Mouse (Mus musculus) liver, embryonic 11.5 days (tissue): ENCODE data around the gene Cmtm7. TPM values are rescaled to one million over a fixed set of nuclear protein-coding genes. Genes with fewer than 3 reads are reported as not detected.

Experiments used
- ATAC-seq: fragments of 200-750 bp; cut with Nextera tagmentation; replicated peaks from 2 replicates; pipeline ENCODE4 v1.8.0; 2017; ENCODE audit warnings: moderate number of reproducible peaks, mild to moderate bottlenecking, moderate TSS enrichment, moderate library complexity; ENCODE audit not compliant: low FRiP score
- DNase-seq: peaks from one replicate; pipeline ENCODE4 v3.0.0-alpha.2; 2017; ENCODE audit warnings: low spot score
- H3K27ac ChIP-seq: fragments of 300-500 bp; sonication (generic); 2 replicates; pipeline ENCODE4 v1.5.1; 2014; ENCODE audit warnings: mild to moderate bottlenecking, low read depth, low read length, control low read depth
- H3K27me3 ChIP-seq: fragments of 300-500 bp; sonication (generic); replicated peaks from 2 replicates; pipeline ENCODE4 v1.6.1; 2014; ENCODE audit warnings: low read length, mixed read lengths; ENCODE audit not compliant: control insufficient read depth, insufficient read depth
- H3K36me3 ChIP-seq: fragments of 300-500 bp; sonication (generic); 2 replicates; pipeline ENCODE4 v1.6.1; 2014; ENCODE audit warnings: mild to moderate bottlenecking, low read length, moderate library complexity, mixed read lengths; ENCODE audit not compliant: control insufficient read depth, insufficient read depth
- H3K4me1 ChIP-seq: fragments of 300-500 bp; sonication (generic); replicated peaks from 2 replicates; pipeline ENCODE4 v1.6.1; 2014; ENCODE audit warnings: low read length, mixed read lengths; ENCODE audit not compliant: control insufficient read depth, insufficient read depth
- H3K4me2 ChIP-seq: fragments of 300-500 bp; sonication (generic); 2 replicates; pipeline ENCODE4 v1.6.1; 2014; ENCODE audit warnings: mild to moderate bottlenecking, control low read depth, moderate library complexity
- H3K4me3 ChIP-seq: fragments of 300-500 bp; sonication (generic); 2 replicates; pipeline ENCODE4 v1.5.1; 2014; ENCODE audit warnings: low read depth, low read length, control low read depth
- H3K9ac ChIP-seq: fragments of 300-500 bp; sonication (generic); 2 replicates; pipeline ENCODE4 v1.6.1; 2014; ENCODE audit warnings: low read depth, low read length, control low read depth
- H3K9me3 ChIP-seq: fragments of 300-500 bp; sonication (generic); 2 replicates; pipeline ENCODE4 v1.6.1; 2016; ENCODE audit warnings: low read length, inconsistent platforms, mixed read lengths; ENCODE audit not compliant: control insufficient read depth
- whole genome bisulfite sequencing: fragments of 180-500 bp; shearing (Covaris S2); extraction: QIAGEN DNeasy Blood & Tissue Kit; methylation state at CpG from one replicate; pipeline ENCODE4 v1.1.7; 2014; 5-methylcytosine and 5-hydroxymethylcytosine counted together
- polyA plus RNA-seq: library from polyadenylated mRNA; unstranded; fragments of >200 nt; fragmentation: Nextera tagmentation; extraction: Ambion mirVana; gene quantifications from 2 replicates; pipeline ENCODE4 v1.2.1, GENCODE M21; 2014

Cmtm7 gene
- polyA plus RNA-seq, 1 experiment from 2014 or later, result 99.4 TPM

DNA sequence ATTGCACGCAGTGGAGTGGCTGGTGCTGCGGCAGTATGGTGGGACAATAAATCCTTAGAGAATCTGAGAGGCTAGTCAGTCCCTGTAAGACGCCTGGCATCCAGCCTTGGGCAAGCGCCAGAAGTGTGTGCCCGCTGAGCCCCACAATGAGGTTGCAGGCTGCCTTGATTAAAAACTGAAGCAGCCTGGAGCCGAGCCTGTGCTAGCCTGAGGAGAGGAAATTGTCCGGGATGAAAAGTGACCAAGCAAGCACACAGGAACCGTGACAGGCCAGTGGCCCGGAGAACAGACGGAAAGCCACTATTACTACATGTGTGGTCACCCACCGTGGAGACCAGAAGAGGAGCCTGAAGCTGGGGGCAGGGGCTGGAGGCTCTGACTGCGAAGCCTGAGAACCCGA, 14.6 kb downstream of the Cmtm7 start:
- H3K4me1 ChIP-seq, result no peaks in the 10 kb centered on the region; the same call in 1 of the 2 replicates
- H3K9me3 ChIP-seq, result no peaks in the 10 kb centered on the region
- H3K36me3 ChIP-seq, result peaks cover 13% of the 10 kb centered on the region; the same call in 1 of the 2 replicates
- H3K4me2 ChIP-seq, result no peak overlapping the region
- WGBS, result 79% methylated on average over 13 of the region's 13 CpGs
- H3K9ac ChIP-seq, result no peak overlapping the region
- no peaks in the 10 kb centered on the region for H3K27me3 ChIP-seq
- DNase-seq, result no peak
- no peak overlapping the region for H3K4me3 ChIP-seq
- ATAC-seq, result no peak
- no peak overlapping the region for H3K27ac ChIP-seq

DNA sequence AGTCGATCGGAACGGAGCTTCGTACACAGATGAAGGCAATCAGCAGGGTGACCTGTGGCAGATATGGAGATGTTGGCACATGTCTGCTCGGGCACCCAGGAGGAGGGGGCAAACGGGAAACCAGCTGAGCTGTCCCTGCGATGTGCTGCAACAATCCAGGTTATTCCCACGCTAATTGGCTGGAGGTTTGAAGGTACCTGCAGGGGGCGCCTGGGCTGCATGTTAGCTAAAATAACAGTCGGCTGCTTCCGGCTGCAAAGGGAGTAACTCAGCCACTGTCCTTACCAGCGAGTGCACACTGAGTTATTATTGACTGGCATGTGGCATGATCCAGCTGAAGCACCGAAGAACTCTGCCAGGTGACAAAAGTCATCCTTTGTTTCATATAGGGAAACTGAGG, 18.3 kb downstream of the Cmtm7 start:
- Histone ChIP-seq H3K9ac (no peak overlapping the region), H3K4me1 (no peaks in the 10 kb centered on the region; the same call in 1 of the 2 replicates), H3K36me3 (peaks cover 5% of the 10 kb centered on the region; the same call in 1 of the 2 replicates), H3K27me3 (no peaks in the 10 kb centered on the region), H3K4me2 (no peak overlapping the region), H3K27ac (no peak overlapping the region), H3K4me3 (no peak overlapping the region), H3K9me3 (no peaks in the 10 kb centered on the region)
- WGBS, result 65% methylated on average over 13 of the region's 13 CpGs
- ATAC-seq (no peak), DNase-seq (no peak)

GRCm38 (mm10) chr9:114761848-114762247, 19.8 kb downstream of the Cmtm7 start:
- no peaks in the 10 kb centered on the region for H3K9me3 ChIP-seq
- 81% methylated on average over 11 of the region's 11 CpGs for WGBS
- no peak overlapping the region for H3K4me3 ChIP-seq
- H3K4me2 ChIP-seq, result no peak overlapping the region
- H3K9ac ChIP-seq, result no peak overlapping the region
- DNase-seq, result no peak
- H3K27me3 ChIP-seq, result no peaks in the 10 kb centered on the region
- no peak overlapping the region for H3K27ac ChIP-seq
- H3K4me1 ChIP-seq, result no peaks in the 10 kb centered on the region
- H3K36me3 ChIP-seq, result peaks cover 9% of the 10 kb centered on the region; the same call in 1 of the 2 replicates
- no peak for ATAC-seq

DNA sequence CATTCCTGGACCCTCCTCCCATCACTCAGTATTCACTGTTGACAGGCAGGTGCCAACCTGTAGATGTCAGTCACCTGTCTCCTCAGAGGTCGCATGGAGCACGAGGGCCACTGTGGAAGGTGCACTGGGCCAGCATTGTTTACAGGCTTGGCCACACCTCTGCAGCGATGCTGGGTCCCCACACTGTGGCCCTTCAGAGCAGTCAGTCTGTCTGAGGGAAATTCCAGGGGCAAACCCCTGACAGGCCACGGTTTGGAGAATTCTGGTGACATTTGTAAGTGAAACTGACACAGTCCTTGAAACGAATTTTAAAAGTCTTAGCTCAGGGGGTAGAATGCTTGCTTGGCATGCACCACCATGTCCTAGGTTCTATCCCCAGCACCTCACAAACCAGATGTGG, 21.3 kb downstream of the Cmtm7 start:
- Histone ChIP-seq H3K4me3 (no peak overlapping the region), H3K4me1 (no peaks in the 10 kb centered on the region), H3K27ac (no peak overlapping the region), H3K9ac (no peak overlapping the region), H3K9me3 (no peaks in the 10 kb centered on the region), H3K27me3 (no peaks in the 10 kb centered on the region), H3K36me3 (peaks cover 10% of the 10 kb centered on the region; the same call in 1 of the 2 replicates), H3K4me2 (no peak overlapping the region)
- DNase-seq, result no peak
- no peak for ATAC-seq
- 80% methylated on average over 5 of the region's 5 CpGs for WGBS

DNA sequence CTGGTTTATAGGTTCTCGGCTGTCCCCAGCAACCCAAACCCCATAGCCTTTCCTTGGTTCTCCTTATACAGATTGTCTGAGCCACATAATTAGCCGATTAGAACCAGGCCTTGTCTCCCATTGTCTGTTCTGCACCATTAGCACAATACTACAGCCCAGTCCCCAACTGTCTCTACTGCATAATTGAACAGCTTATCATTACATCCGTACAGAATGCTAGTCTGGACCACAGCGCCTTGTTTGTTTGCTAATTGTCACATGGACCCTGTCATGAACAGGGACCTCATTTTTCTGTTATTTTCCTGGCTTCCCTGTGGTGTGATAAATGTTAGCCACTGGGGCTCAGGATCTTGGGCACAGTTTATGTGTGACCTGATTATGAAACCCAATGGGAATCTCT, 21.8 kb downstream of the Cmtm7 start:
- DNase-seq (no peak), ATAC-seq (no peak)
- Histone ChIP-seq H3K27ac (no peak overlapping the region), H3K4me3 (no peak overlapping the region), H3K36me3 (peaks cover 12% of the 10 kb centered on the region; the same call in 1 of the 2 replicates), H3K9me3 (no peaks in the 10 kb centered on the region), H3K4me2 (no peak overlapping the region), H3K9ac (no peak overlapping the region), H3K27me3 (no peaks in the 10 kb centered on the region), H3K4me1 (no peaks in the 10 kb centered on the region)
- 85% methylated on average over 4 of the region's 4 CpGs for WGBS

- no peak for ATAC-seq
- peaks cover 12% of the 10 kb centered on the region; the same call in 1 of the 2 replicates for H3K36me3 ChIP-seq
These were observed 22.9 kb downstream of the Cmtm7 start for GRCm38 (mm10) chr9:114758801-114759200.

DNA sequence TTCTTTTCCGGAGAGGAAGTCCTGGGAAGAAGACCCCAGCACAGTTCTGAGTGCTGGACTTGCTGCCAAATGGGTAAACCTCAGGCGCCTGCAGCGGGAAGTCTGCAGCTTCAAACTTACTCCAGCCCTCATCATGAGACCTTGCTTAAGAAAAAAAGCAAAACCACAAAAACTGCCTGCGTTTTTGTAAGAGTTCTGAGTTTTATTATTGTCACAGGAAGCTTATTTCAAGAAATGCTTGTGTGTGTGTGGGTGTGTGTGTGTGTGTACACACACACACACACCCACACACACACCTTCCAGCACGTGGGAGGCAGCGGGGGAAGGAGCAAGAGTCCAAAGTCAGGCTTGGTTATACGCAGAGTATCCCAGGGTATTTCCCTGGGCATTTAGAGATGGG, 23.4 kb downstream of the Cmtm7 start:
- Histone ChIP-seq H3K4me2 (no peak overlapping the region), H3K9me3 (no peaks in the 10 kb centered on the region), H3K36me3 (peaks cover 12% of the 10 kb centered on the region; the same call in 1 of the 2 replicates), H3K27ac (no peak overlapping the region), H3K4me3 (no peak overlapping the region), H3K27me3 (no peaks in the 10 kb centered on the region), H3K4me1 (no peaks in the 10 kb centered on the region; the same call in 1 of the 2 replicates), H3K9ac (no peak overlapping the region)
- no peak for DNase-seq
- ATAC-seq, result no peak
- WGBS, result 74% methylated on average over 7 of the region's 7 CpGs

More at GRCm38 (mm10) chr9:114758801-114759200, 22.9 kb downstream of the Cmtm7 start:
- 78% methylated on average over 5 of the region's 5 CpGs for WGBS
- no peak overlapping the region for H3K4me2 ChIP-seq
- no peak overlapping the region for H3K4me3 ChIP-seq
- no peaks in the 10 kb centered on the region for H3K27me3 ChIP-seq
- DNase-seq, result no peak
- H3K27ac ChIP-seq, result no peak overlapping the region
- H3K9me3 ChIP-seq, result no peaks in the 10 kb centered on the region
- no peaks in the 10 kb centered on the region for H3K4me1 ChIP-seq
- no peak overlapping the region for H3K9ac ChIP-seq

DNA sequence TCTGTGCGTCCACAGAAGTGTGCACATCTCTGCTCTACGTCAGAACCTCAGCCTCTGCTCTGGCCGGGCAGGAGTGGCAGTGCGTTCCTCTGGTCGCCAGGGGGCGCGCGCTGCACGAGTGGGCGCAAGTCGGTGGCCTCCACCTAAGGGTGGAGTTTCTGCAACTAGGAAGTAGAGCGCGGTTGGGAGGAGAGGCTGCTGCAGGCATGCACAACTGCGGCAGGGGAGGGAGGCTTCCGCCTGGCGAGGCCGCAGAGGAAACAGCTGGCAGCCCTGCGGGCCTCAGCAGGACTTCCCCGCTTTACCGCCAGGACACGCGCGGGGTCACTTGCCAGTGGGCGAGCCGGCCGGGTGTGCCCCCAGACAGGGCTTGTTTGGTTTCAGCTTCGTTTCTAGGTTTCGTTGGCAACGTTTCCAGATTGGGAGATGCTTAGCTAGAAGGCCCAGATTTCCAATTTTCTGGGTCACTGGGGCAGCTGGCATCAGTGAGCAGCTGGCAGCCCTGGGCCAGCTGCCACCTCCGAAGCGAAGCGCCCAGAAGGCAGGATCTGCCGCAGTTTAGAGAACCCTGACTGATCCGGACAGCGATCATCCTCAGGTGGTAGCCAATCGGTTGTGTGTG, 28.7 kb downstream of the Cmtm7 start:
- ATAC-seq, result peak; percentile 90
- Histone ChIP-seq H3K27ac (no peak overlapping the region), H3K4me2 (peak overlapping the region; percentile 83), H3K4me1 (no peaks in the 10 kb centered on the region; the same call in 1 of the 2 replicates), H3K36me3 (peaks cover 11% of the 10 kb centered on the region), H3K9me3 (no peaks in the 10 kb centered on the region), H3K27me3 (no peaks in the 10 kb centered on the region), H3K9ac (peak overlapping the region; percentile 69), H3K4me3 (peak overlapping the region; percentile 60)
- peak; percentile 89 for DNase-seq
- 7% methylated on average over 36 of the region's 36 CpGs for WGBS

DNA sequence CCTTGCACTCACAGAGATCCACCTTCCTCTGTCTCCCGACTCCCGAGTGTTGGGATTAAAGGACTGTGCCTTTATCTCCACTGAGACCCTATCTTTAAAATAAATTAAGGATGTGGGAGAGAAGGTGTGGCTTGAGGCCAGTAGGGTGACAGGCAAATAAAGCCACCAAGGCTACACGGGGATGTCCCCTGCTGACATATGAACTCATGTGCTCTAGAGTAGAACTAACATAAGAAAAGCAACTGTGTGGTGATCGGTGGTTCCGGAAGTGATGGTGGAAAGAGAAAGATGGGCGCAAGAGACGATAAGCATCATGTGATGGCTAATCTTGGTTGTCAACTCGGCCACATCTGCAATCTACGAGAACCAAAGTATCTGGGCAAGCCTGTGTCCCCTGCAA, 29.3 kb downstream of the Cmtm7 start:
- Histone ChIP-seq H3K4me3 (no peak overlapping the region), H3K27ac (no peak overlapping the region), H3K4me2 (peak overlapping the region; percentile 83; the same call in 1 of the 2 replicates), H3K27me3 (no peaks in the 10 kb centered on the region), H3K36me3 (peaks cover 16% of the 10 kb centered on the region), H3K9me3 (no peaks in the 10 kb centered on the region), H3K4me1 (no peaks in the 10 kb centered on the region; the same call in 1 of the 2 replicates), H3K9ac (no peak overlapping the region)
- DNase-seq (no peak), ATAC-seq (peak; percentile 1; the same call in 1 of the 2 replicates)
- 66% methylated on average over 9 of the region's 9 CpGs for WGBS
